Mouse (Mus musculus) limb, embryonic 12.5 days (tissue): ENCODE measurements around the gene Gh. TPM values are rescaled to one million over a fixed set of nuclear protein-coding genes. Genes with fewer than 3 reads are reported as not detected.

Source experiments
- ATAC-seq: fragments of 200-750 bp; cut with Nextera tagmentation; 2 replicates; pipeline ENCODE4 v1.8.0; 2017; ENCODE audit warnings: low read depth, moderate TSS enrichment; ENCODE audit not compliant: insufficient number of reproducible peaks, insufficient read depth, low FRiP score, low TSS enrichment
- H3K27ac ChIP-seq: fragments of 300-500 bp; sonication (generic); 2 replicates; pipeline ENCODE4 v1.5.1; 2016; ENCODE audit warnings: mild to moderate bottlenecking, moderate library complexity
- H3K27me3 ChIP-seq: fragments of 300-500 bp; sonication (generic); 2 replicates; pipeline ENCODE4 v1.6.1; 2016; ENCODE audit warnings: mild to moderate bottlenecking, moderate library complexity
- H3K36me3 ChIP-seq: fragments of 300-500 bp; sonication (generic); 2 replicates; pipeline ENCODE4 v1.6.1; 2016; ENCODE audit warnings: mild to moderate bottlenecking, moderate library complexity
- H3K4me1 ChIP-seq: fragments of 300-500 bp; sonication (generic); replicated peaks from 2 replicates; pipeline ENCODE4 v1.6.1; 2016
- H3K4me2 ChIP-seq: fragments of 300-500 bp; sonication (generic); 2 replicates; pipeline ENCODE4 v1.6.1; 2016; ENCODE audit warnings: mild to moderate bottlenecking, moderate library complexity
- H3K4me3 ChIP-seq: fragments of 300-500 bp; sonication (generic); replicated peaks from 2 replicates; pipeline ENCODE4 v1.5.1; 2016; ENCODE audit warnings: mild to moderate bottlenecking
- H3K9ac ChIP-seq: fragments of 300-500 bp; sonication (generic); replicated peaks from 2 replicates; pipeline ENCODE4 v1.6.1; 2016; ENCODE audit warnings: mild to moderate bottlenecking, moderate library complexity
- H3K9me3 ChIP-seq: fragments of 300-500 bp; sonication (generic); 2 replicates; pipeline ENCODE4 v1.6.1; 2016; ENCODE audit warnings: mild to moderate bottlenecking, moderate library complexity
- WGBS: fragments of 180-500 bp; shearing (Covaris S2); methylation state at CpG from one replicate; pipeline ENCODE4 v1.1.7; 2016; 5-methylcytosine and 5-hydroxymethylcytosine counted together
- polyA plus RNA-seq: library from polyadenylated mRNA; unstranded; fragments of >200 nt; fragmentation: Nextera tagmentation; extraction: Ambion mirVana; gene quantifications from 2 replicates; pipeline ENCODE4 v1.2.1, GENCODE M21; 2016

The Gh gene
- polyA plus RNA-seq, 1 experiment from 2014 or later, result not detected

- WGBS, result 94% methylated on average over 11 of the region's 11 CpGs
- H3K27me3 ChIP-seq, result no peaks in the 10 kb centered on the region
- no peak for ATAC-seq
- H3K36me3 ChIP-seq, result no peaks in the 10 kb centered on the region
- no peaks in the 10 kb centered on the region for H3K9me3 ChIP-seq
- peaks cover 5% of the 10 kb centered on the region for H3K4me1 ChIP-seq
- H3K4me2 ChIP-seq, result no peak overlapping the region
- no peak overlapping the region for H3K9ac ChIP-seq
- H3K4me3 ChIP-seq, result no peak overlapping the region
- 0 out of 2 replicates have a peak overlapping the region, but pooled peaks have one; percentile 7 for H3K27ac ChIP-seq
These were observed 6.5 kb upstream of the Gh start for GRCm38 (mm10) chr11:106308162-106308561.

GRCm38 (mm10) chr11:106307432-106307831, 5.8 kb upstream of the Gh start:
- 72% methylated on average over 5 of the region's 5 CpGs for WGBS
- Histone ChIP-seq H3K4me2 (no peak overlapping the region), H3K36me3 (no peaks in the 10 kb centered on the region), H3K9me3 (no peaks in the 10 kb centered on the region), H3K27ac (no peak overlapping the region), H3K4me1 (no peaks in the 10 kb centered on the region; the same call in 1 of the 2 replicates), H3K27me3 (no peaks in the 10 kb centered on the region), H3K9ac (no peak overlapping the region), H3K4me3 (no peak overlapping the region)
- ATAC-seq, result no peak

GRCm38 (mm10) chr11:106306758-106307157, 5.1 kb upstream of the Gh start:
- Histone ChIP-seq H3K4me3 (no peak overlapping the region), H3K27me3 (no peaks in the 10 kb centered on the region), H3K9me3 (no peaks in the 10 kb centered on the region), H3K9ac (no peak overlapping the region), H3K27ac (no peak overlapping the region), H3K4me1 (no peaks in the 10 kb centered on the region; the same call in 1 of the 2 replicates), H3K36me3 (no peaks in the 10 kb centered on the region), H3K4me2 (no peak overlapping the region)
- ATAC-seq, result no peak
- 80% methylated on average over 9 of the region's 9 CpGs for WGBS

- Histone ChIP-seq H3K9me3 (no peaks in the 10 kb centered on the region), H3K27me3 (no peaks in the 10 kb centered on the region), H3K27ac (no peak overlapping the region), H3K4me3 (no peak overlapping the region), H3K4me1 (no peaks in the 10 kb centered on the region; the same call in 1 of the 2 replicates), H3K36me3 (no peaks in the 10 kb centered on the region), H3K9ac (no peak overlapping the region), H3K4me2 (no peak overlapping the region)
- 81% methylated on average over 3 of the region's 3 CpGs for WGBS
- no peak for ATAC-seq
These were observed 4.4 kb upstream of the Gh start for GRCm38 (mm10) chr11:106306065-106306385.

- no peak overlapping the region for H3K27ac ChIP-seq
- no peaks in the 10 kb centered on the region for H3K9me3 ChIP-seq
- no peak overlapping the region for H3K4me3 ChIP-seq
- H3K4me1 ChIP-seq, result no peaks in the 10 kb centered on the region; the same call in 1 of the 2 replicates
- no peak overlapping the region for H3K9ac ChIP-seq
- ATAC-seq, result no peak
- 80% methylated on average over 10 of the region's 10 CpGs for WGBS
- no peaks in the 10 kb centered on the region for H3K36me3 ChIP-seq
- H3K4me2 ChIP-seq, result no peak overlapping the region
- no peaks in the 10 kb centered on the region for H3K27me3 ChIP-seq
These were observed 3.8 kb upstream of the Gh start for GRCm38 (mm10) chr11:106305348-106306064.

- no peaks in the 10 kb centered on the region for H3K27me3 ChIP-seq
- no peaks in the 10 kb centered on the region for H3K4me1 ChIP-seq
- H3K9ac ChIP-seq, result no peak overlapping the region
- 17% methylated on average over 2 of the region's 2 CpGs for WGBS
- ATAC-seq, result no peak
- H3K4me2 ChIP-seq, result no peak overlapping the region
- H3K4me3 ChIP-seq, result no peak overlapping the region
- no peaks in the 10 kb centered on the region for H3K36me3 ChIP-seq
- H3K9me3 ChIP-seq, result no peaks in the 10 kb centered on the region
- no peak overlapping the region for H3K27ac ChIP-seq
These were observed 969 bp upstream of the Gh start for GRCm38 (mm10) chr11:106302634-106303033.

GRCm38 (mm10) chr11:106291861-106292260, 9.8 kb downstream of the Gh start:
- no peak overlapping the region for H3K4me2 ChIP-seq
- no peaks in the 10 kb centered on the region for H3K27me3 ChIP-seq
- no peaks in the 10 kb centered on the region for H3K9me3 ChIP-seq
- ATAC-seq, result no peak
- no peak overlapping the region for H3K4me3 ChIP-seq
- 94% methylated on average over 2 of the region's 2 CpGs for WGBS
- no peak overlapping the region for H3K27ac ChIP-seq
- H3K36me3 ChIP-seq, result no peaks in the 10 kb centered on the region
- no peak overlapping the region for H3K9ac ChIP-seq
- no peaks in the 10 kb centered on the region for H3K4me1 ChIP-seq

GRCm38 (mm10) chr11:106290376-106290775, 11.3 kb downstream of the Gh start:
- WGBS, result 83% methylated on average over 5 of the region's 5 CpGs
- Histone ChIP-seq H3K27ac (no peak overlapping the region), H3K9me3 (no peaks in the 10 kb centered on the region), H3K36me3 (no peaks in the 10 kb centered on the region), H3K4me2 (no peak overlapping the region), H3K9ac (no peak overlapping the region), H3K27me3 (no peaks in the 10 kb centered on the region), H3K4me1 (no peaks in the 10 kb centered on the region), H3K4me3 (no peak overlapping the region)
- no peak for ATAC-seq

- WGBS, result 65% methylated on average over 8 of the region's 8 CpGs
- Histone ChIP-seq H3K9ac (no peak overlapping the region), H3K27ac (no peak overlapping the region), H3K9me3 (no peaks in the 10 kb centered on the region), H3K27me3 (no peaks in the 10 kb centered on the region), H3K4me1 (no peaks in the 10 kb centered on the region), H3K36me3 (no peaks in the 10 kb centered on the region), H3K4me3 (no peak overlapping the region), H3K4me2 (no peak overlapping the region)
- ATAC-seq, result no peak
These were observed 12.3 kb downstream of the Gh start for GRCm38 (mm10) chr11:106289369-106289768.

- Histone ChIP-seq H3K27me3 (no peaks in the 10 kb centered on the region), H3K9me3 (no peaks in the 10 kb centered on the region), H3K9ac (no peak overlapping the region), H3K4me2 (no peak overlapping the region), H3K4me1 (no peaks in the 10 kb centered on the region), H3K36me3 (no peaks in the 10 kb centered on the region), H3K4me3 (no peak overlapping the region), H3K27ac (no peak overlapping the region)
- ATAC-seq, result no peak
- WGBS, result 67% methylated on average over 11 of the region's 11 CpGs
These were observed 14.7 kb downstream of the Gh start for GRCm38 (mm10) chr11:106286987-106287386.

GRCm38 (mm10) chr11:106286206-106286605, 15.5 kb downstream of the Gh start:
- no peaks in the 10 kb centered on the region for H3K27me3 ChIP-seq
- no peak overlapping the region for H3K4me3 ChIP-seq
- no peaks in the 10 kb centered on the region for H3K36me3 ChIP-seq
- WGBS, result 89% methylated on average over 7 of the region's 7 CpGs
- H3K4me1 ChIP-seq, result no peaks in the 10 kb centered on the region
- ATAC-seq, result no peak
- H3K4me2 ChIP-seq, result no peak overlapping the region
- no peak overlapping the region for H3K9ac ChIP-seq
- no peak overlapping the region for H3K27ac ChIP-seq
- no peaks in the 10 kb centered on the region for H3K9me3 ChIP-seq

- H3K27ac ChIP-seq, result no peak overlapping the region
- H3K36me3 ChIP-seq, result no peaks in the 10 kb centered on the region
- H3K9ac ChIP-seq, result no peak overlapping the region
- H3K4me1 ChIP-seq, result no peaks in the 10 kb centered on the region
- no peak overlapping the region for H3K4me2 ChIP-seq
- 80% methylated on average over 8 of the region's 8 CpGs for WGBS
- no peaks in the 10 kb centered on the region for H3K27me3 ChIP-seq
- ATAC-seq, result no peak
- no peak overlapping the region for H3K4me3 ChIP-seq
- no peaks in the 10 kb centered on the region for H3K9me3 ChIP-seq
These were observed 17.5 kb downstream of the Gh start for GRCm38 (mm10) chr11:106284126-106284525.
